Mouse (Mus musculus) lung, postnatal 0 days (tissue): Measurements from ENCODE around the gene Hormad2.

ENCODE experiments used
- CTCF ChIP-seq: IDR thresholded peaks from 2 replicates; pipeline ENCODE4 v1.5.1; 2016; ENCODE audit warnings: antibody characterized with exemption, mild to moderate bottlenecking
- EP300 ChIP-seq: IDR thresholded peaks from 2 replicates; pipeline ENCODE4 v1.6.1; 2016; ENCODE audit warnings: antibody characterized with exemption, mild to moderate bottlenecking, control low read depth

DNA sequence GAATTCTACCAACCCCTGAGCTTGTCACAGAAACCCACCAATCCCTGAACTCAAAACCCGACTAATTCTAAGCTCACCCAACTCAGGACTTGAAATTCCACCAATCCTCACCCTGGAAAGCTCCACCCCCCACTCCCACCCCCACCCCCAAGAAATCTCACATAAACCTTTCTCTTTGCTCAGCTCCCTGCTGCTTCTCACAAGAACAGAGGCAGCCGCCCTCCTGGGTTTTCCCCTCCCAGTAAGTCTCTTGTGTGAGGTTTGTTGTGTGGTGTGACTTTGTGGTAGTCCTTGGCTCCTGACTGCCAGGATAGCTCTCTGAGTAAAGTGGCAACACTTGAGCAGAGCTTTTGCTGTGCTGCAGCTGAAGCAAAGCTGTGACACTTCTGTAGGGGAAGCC is 22.0 kb upstream of the Hormad2 start:
- TF ChIP-seq CTCF (no peak), EP300 (no peak)
